Mouse (Mus musculus): ENCODE measurements around the gene Acan.

Gene Acan

DNA sequence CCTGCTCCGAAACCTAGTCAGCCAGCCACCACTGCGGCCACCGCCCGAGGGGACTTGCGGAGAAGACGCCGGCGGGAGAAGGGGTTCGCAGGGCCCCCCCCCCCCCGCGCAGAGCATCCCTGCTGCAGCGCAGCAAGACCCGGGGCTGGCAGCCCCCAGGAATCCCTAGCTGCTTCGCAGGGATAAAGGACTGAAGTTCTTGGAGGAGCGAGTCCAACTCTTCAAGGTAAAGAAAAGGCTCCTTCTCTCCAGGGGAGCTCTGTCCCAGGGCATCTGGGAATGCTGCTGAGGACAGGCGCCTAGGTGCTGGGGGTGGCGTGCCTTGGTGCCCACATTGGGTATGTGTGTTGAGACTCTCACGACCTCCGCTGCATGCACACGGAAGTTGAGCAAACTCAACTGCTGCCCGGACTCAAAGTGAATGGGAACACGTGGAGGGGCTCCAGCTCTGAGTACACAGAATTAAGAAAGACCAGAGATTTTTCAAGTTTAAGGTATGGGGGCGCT lies at the start of gene Acan:
Gene Acan, plus strand, starts transcription at position 101 of the 507 bp plus-strand sequence.
- no peak for DNase-seq (ENCODE audit: low spot score in 2 of 2)

GRCm38 (mm10) chr7:79021293-79021905 lies 31.9 kb upstream of the Acan start:
- no peak for DNase-seq (ENCODE audit: low spot score in 2 of 2)

DNA sequence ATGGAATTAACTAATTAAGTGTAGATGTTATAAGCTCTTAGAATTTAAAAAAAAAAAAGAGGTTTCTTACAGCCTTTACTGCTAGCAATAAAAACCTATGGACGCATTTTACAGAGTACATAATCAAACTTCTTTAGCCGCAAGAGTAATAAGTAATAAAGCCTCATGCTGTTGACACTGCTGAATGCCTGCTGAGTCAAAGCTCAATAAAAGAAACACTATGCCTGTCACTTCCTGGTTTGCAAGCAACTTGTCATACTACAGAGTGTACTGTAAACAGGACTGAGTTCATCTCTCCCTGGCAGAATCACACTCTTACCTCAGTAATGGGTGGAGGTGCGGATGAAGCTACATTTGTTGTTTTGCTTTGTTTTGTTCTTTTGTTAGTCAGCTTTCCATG lies 24.1 kb upstream of the Acan start:
- DNase-seq (ENCODE audit: low spot score in 2 of 2): no peak

GRCm38 (mm10) chr7:79033745-79034144 lies 19.5 kb upstream of the Acan start:
- DNase-seq (ENCODE audit: low spot score in 2 of 2): no peak

DNA sequence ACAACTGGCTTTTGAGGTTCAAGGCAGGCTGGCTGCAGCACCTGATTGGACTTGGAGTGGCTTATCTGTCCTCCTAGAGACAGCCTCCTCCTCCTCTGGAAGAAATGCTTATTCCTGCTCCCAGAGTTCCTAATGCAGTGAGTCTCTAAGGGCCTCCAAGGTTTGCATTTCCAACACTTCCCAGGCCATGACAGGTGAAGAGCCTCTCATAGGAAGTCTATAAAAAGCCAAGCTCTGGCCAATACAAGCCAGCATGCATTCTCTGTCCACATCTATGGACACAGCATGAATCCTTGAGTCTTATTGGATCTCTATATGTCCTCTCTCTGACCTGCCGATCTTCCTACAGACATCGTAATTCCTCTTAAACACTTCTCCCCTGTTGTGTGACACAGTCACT lies 18.8 kb upstream of the Acan start:
- no peak for DNase-seq (ENCODE audit: low spot score in 2 of 2)

GRCm38 (mm10) chr7:79052081-79052480 lies 1.2 kb upstream of the Acan start:
- DNase-seq (ENCODE audit: low spot score in 2 of 2): no peak

GRCm38 (mm10) chr7:79052521-79053382 lies 531 bp upstream of the Acan start:
- DNase-seq (ENCODE audit: low spot score in 2 of 2): no peak

DNA sequence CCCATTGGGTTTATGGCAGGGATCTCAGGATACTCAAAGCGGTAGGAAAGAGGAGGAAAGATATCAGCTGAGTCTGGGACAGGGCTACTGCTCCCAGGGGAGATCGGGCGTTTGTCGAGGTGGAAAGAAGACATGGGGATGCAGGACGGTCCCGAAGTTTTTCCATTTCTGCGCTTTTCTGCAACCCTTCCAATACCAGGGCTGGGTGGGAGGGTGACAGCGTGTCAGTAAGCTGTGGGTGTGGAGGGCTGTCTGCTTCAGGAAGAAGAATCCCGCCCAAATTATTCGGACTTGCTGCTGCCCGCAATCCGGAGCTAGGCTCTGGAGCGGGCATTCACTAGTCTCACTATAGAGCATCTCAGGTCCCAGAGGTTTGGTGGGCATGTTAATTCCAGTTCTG lies 828 bp downstream of the Acan start:
- DNase-seq (ENCODE audit: low spot score in 2 of 2): no peak

DNA sequence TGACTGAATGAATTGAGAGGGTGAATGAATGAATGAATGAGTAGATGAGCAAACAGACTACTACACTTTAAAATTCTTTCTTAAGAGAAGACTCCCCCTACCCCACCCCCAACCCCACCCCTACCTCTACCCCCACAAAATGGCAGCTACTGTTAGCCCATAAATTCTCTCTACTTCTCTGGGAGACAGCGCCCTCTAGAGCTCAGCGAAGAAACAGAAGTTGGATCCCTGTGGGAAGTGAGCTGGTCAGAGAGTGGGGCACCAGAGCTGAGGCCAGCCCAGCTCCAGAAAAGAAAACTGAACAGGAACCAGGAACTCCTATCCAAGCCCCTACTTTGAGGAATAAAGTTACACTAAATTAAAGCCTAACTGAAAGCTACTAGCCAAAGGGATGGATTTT lies 5.3 kb downstream of the Acan start:
- DNase-seq (ENCODE audit: low spot score in 2 of 2): no peak

GRCm38 (mm10) chr7:79067466-79067865 lies 14.2 kb downstream of the Acan start:
- DNase-seq (ENCODE audit: low spot score in 2 of 2): no peak

GRCm38 (mm10) chr7:79068231-79068630 lies 14.9 kb downstream of the Acan start:
- no peak for DNase-seq (ENCODE audit: low spot score in 2 of 2)

DNA sequence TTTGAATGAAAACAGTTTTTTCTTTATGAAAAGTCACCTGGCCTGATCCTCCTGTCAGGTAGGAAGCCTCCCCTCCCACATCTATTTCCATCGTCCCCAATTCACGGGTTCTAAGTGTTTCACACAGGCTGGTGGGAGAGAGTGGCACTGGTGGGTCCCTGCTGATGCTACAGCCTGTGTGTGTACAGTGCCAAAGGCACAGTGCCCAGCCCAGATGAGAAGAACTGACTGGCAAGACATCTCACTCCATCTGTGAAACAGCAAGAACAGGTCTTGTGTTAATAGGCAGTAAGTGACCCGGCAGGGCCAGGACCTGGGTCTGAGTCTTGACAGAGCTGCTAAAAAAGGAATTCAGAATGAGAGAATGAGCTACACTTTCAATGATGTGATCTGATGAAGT lies 25.9 kb downstream of the Acan start:
- no peak for DNase-seq (ENCODE audit: low spot score in 2 of 2)

DNA sequence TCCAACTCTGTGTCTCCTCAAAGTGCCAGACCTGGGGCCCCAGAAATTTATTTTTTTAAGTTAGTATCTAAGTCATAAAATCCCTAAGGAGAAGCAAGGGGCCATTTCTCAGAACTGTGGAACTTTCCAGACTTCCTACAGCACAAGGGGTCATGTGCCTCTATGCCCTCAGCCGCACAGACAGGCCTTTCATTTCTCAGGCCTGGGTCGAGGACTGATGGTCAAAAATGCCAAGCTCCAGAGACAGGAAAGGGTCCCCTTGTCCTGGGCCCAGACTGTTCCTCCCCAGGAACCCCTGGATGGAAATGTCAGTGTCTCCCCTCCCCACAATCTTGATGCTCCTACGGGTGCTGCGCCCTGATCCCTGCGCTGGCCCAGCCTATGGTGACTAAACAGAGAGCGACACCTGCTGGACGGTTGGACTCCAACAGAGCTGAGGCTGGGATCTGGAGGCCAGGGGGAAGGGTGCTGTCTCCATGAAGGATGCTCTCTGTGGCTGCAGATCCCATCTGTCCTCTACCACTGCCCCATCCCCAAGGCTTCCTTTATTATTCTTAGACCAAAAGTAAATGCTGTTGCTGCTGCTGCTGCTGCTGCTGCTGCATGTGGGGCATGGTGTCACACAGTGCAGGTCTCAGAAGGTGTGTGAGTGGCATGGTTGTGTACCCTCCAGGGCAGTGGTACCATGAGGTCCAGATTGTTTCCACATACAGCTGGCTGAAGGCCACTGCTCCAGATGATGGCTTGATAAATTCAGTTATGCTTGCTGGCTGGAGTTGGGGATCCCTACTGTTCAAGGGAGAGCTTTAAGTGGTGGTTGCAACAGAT lies 27.5 kb downstream of the Acan start:
- peak; percentile 47 to 84 for DNase-seq (ENCODE audit: low spot score in 2 of 2)

DNA sequence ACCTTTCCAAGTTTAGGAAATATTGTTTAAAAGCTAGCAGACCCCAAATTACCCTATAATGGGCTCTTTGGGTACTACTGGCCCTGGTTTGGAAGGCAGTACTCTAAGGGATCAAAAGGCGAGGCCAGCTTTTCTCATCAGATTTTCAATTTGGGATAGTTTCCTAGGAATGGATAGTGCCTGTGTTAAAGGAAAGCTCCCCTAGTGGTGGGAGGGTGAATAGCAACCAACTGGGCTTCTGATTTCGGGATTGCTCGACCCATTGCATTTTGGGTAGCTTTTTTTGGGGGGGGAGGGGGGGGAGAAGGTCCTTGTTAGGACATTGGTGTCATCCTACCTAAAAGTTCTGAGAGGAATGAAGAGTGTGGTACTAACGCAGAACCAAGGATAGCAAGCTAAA lies 35.8 kb downstream of the Acan start:
- DNase-seq (ENCODE audit: low spot score in 2 of 2): no peak

GRCm38 (mm10) chr7:79096492-79096891 lies 43.2 kb downstream of the Acan start:
- DNase-seq (ENCODE audit: low spot score in 2 of 2): no peak

- no peak for DNase-seq (ENCODE audit: low spot score in 2 of 2)
Observed at GRCm38 (mm10) chr7:79113848-79114247, 60.6 kb downstream of the Acan start.

GRCm38 (mm10) chr7:79123465-79123864 lies 70.2 kb downstream of the Acan start:
- no peak for DNase-seq (ENCODE audit: low spot score in 2 of 2)

DNA sequence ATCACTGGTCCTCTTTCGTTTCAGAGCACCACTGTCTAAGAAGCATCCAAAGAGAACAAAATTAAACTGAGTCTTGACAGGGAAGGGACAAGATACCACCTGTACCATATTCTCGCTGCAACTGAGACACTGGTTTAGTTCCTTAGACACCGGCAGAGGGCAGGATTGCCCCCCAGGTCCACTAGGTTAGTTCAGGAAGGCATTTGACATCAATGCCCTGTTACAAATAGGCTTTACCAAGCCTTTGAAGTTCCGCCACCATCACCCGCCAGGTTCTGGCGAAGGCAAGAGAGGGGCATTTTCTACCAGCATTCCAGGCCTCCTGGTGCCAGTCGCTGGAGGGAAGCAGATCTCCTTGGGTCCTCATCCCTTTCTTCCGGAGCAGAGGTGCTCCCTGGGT lies 76.6 kb downstream of the Acan start:
- DNase-seq (ENCODE audit: low spot score in 2 of 2): no peak

GRCm38 (mm10) chr7:79130385-79130784 lies 77.1 kb downstream of the Acan start:
- DNase-seq (ENCODE audit: low spot score in 2 of 2): no peak

- no peak for DNase-seq (ENCODE audit: low spot score in 2 of 2)
Observed at GRCm38 (mm10) chr7:79130843-79131444, 77.7 kb downstream of the Acan start, which contains the start of gene Hapln3. Gene Hapln3, minus strand, starts transcription at chr7:79131018.

GRCm38 (mm10) chr7:79133391-79133790 lies 80.1 kb downstream of the Acan start:
- no peak for DNase-seq (ENCODE audit: low spot score in 2 of 2)

DNA sequence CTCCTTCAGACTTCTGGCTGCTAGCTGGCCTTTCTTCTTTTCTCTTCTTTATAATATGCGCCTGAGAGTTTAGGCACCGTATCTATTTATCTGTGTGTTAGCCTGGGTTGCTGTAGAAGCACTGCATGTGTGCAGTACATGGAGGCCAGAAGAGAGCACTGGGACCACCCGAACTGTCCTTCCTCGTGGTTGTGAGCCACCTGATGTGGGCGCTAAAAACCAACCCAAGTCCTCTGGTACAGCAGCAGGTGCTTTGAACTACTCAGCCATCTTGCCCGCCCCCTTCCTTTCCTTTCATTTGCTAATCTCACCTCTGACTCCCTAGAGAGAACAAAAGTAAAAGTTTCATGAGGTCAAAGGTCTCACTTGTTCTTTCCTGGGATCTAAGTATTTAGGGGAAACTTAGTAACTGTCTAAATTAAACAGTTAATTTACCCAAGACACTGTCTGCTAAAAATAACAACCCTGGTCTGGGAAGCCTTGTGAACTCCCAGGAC lies 86.1 kb downstream of the Acan start:
- no peak for DNase-seq (ENCODE audit: low spot score in 2 of 2)
